Mouse (Mus musculus) heart, adult 11 months (tissue): ENCODE measurements around the gene Prl7b1.

Experiments
- DNase-seq: peaks from one replicate; pipeline ENCODE4 v3.0.0; 2022

Prl7b1 gene

GRCm38 (mm10) chr13:27610482-27610881, at the start of gene Prl7b1:
Prl7b1 (minus strand) TSS chr13:27610582.
- DNase-seq, result no peak

GRCm38 (mm10) chr13:27642393-27642792, 32.0 kb upstream of the Prl7b1 start, which contains the start of gene Prl7a1:
Prl7a1 (minus strand) TSS chr13:27642493.
- no peak for DNase-seq

GRCm38 (mm10) chr13:27582071-27582470, 28.3 kb downstream of the Prl7b1 start, which contains the start of gene Prl8a1:
Prl8a1 (minus strand) TSS chr13:27582171.
- DNase-seq, result no peak

GRCm38 (mm10) chr13:27564506-27564905, 45.9 kb downstream of the Prl7b1 start, which contains the start of gene Prl8a9:
Prl8a9 (minus strand) TSS chr13:27564606.
- no peak for DNase-seq

- DNase-seq, result no peak
Observed at GRCm38 (mm10) chr13:27553336-27553735, 57.0 kb downstream of the Prl7b1 start.
